Mouse (Mus musculus) brain, embryonic 14.5 days (tissue): ENCODE measurements around the gene Cela3b.

Source experiments
- CTCF ChIP-seq: fragments of 200-500 bp; IDR thresholded peaks from 2 replicates; pipeline ENCODE4 v1.5.1; 2012; ENCODE audit warnings: inconsistent platforms, mild to moderate bottlenecking, moderate library complexity, borderline replicate concordance; ENCODE audit not compliant: insufficient read depth, insufficient read length; ENCODE audit errors: extremely low read depth
- POLR2A ChIP-seq: fragments of 200-500 bp; IDR thresholded peaks from 2 replicates; pipeline ENCODE4 v1.6.1; 2012; ENCODE audit warnings: mild to moderate bottlenecking, inconsistent platforms, borderline replicate concordance; ENCODE audit not compliant: poor library complexity, insufficient read depth, insufficient read length, severe bottlenecking; ENCODE audit errors: extremely low read depth

- no peak for TF ChIP-seq POLR2A
- no peak for TF ChIP-seq CTCF
Observed at GRCm38 (mm10) chr4:137447363-137448196, 17.2 kb upstream of the Cela3b start.
